Mouse (Mus musculus) MEL (cell line): Measurements from ENCODE around the gene Cacna1c. TPM values are rescaled to one million over a fixed set of nuclear protein-coding genes. Genes with fewer than 3 reads are reported as not detected.

ENCODE experiments used
- DNase-seq: peaks from one replicate; pipeline ENCODE4 v3.0.0; 2011; ENCODE audit warnings: low read depth, low spot score
- H3K27ac ChIP-seq: 2 replicates; pipeline ENCODE4 v1.5.1; 2012; ENCODE audit warnings: low read depth, mild to moderate bottlenecking, control low read depth, low read length, moderate library complexity; ENCODE audit not compliant: control insufficient read depth
- H3K27me3 ChIP-seq, 2 experiments: fragments of 150-350 bp in 1 of 2; sonication (generic) in 1 of 2; 2 replicates each; pipeline ENCODE4 v1.6.1; 2012; ENCODE audit warnings: low read length in 2 of 2, mild to moderate bottlenecking in 2 of 2, improper control_type of control experiment in 1 of 2, moderate library complexity in 1 of 2; ENCODE audit not compliant: insufficient read depth in 2 of 2, control insufficient read depth in 1 of 2
- H3K36me3 ChIP-seq, 2 experiments: 2 replicates each; pipeline ENCODE4 v1.6.1; 2012 to 2014; ENCODE audit warnings: low read length in 2 of 2, improper control_type of control experiment in 1 of 2, inconsistent platforms in 1 of 2, mild to moderate bottlenecking in 1 of 2; ENCODE audit not compliant: insufficient read depth in 2 of 2, control insufficient read depth in 1 of 2
- H3K4me1 ChIP-seq, 2 experiments: fragments of 150-350 bp in 1 of 2; sonication (generic) in 1 of 2; 2 replicates each; pipeline ENCODE4 v1.6.1; 2012; ENCODE audit warnings: low read length in 2 of 2, improper control_type of control experiment in 1 of 2, mild to moderate bottlenecking in 1 of 2; ENCODE audit not compliant: insufficient read depth in 2 of 2, control insufficient read depth in 1 of 2
- H3K4me3 ChIP-seq, 2 experiments: fragments of 150-350 bp in 1 of 2; sonication (generic) in 1 of 2; 2 replicates each; pipeline ENCODE4 v1.5.1; 2012; ENCODE audit warnings: low read depth in 2 of 2, low read length in 2 of 2, mild to moderate bottlenecking in 2 of 2, moderate library complexity in 2 of 2, control low read depth in 1 of 2, improper control_type of control experiment in 1 of 2; ENCODE audit not compliant: control insufficient read depth in 1 of 2, insufficient read depth in 1 of 2
- H3K79me2 ChIP-seq: 2 replicates; pipeline ENCODE4 v1.6.1; 2012; ENCODE audit warnings: mild to moderate bottlenecking, low read length, moderate library complexity; ENCODE audit not compliant: control insufficient read depth, poor library complexity, insufficient read depth
- H3K9ac ChIP-seq: 2 replicates; pipeline ENCODE4 v1.6.1; 2012; ENCODE audit warnings: low read depth, mild to moderate bottlenecking, control low read depth, low read length, moderate library complexity; ENCODE audit not compliant: control insufficient read depth, poor library complexity, severe bottlenecking
- H3K9me3 ChIP-seq: fragments of 150-350 bp; sonication (generic); replicated peaks from 2 replicates; pipeline ENCODE4 v1.6.1; 2012; ENCODE audit warnings: mild to moderate bottlenecking, low read length, improper control_type of control experiment, moderate library complexity; ENCODE audit not compliant: insufficient read depth
- BHLHE40 ChIP-seq: IDR thresholded peaks from 2 replicates; pipeline ENCODE4 v1.6.1; 2012; ENCODE audit warnings: low read depth, mild to moderate bottlenecking, inconsistent platforms, low read length, improper control_type of control experiment, borderline replicate concordance
- CHD1 ChIP-seq: IDR thresholded peaks from 2 replicates; pipeline ENCODE4 v1.6.1; 2012; ENCODE audit warnings: low read depth, mild to moderate bottlenecking, inconsistent platforms, low read length, improper control_type of control experiment
- CTCF ChIP-seq, 3 experiments: IDR thresholded peaks in 2 of 3; conservative IDR thresholded peaks in 1 of 3; 2 replicates each; pipeline ENCODE4 v1.5.1; 2011 to 2012; ENCODE audit warnings: low read length in 3 of 3, low read depth in 2 of 3, mild to moderate bottlenecking in 2 of 3, improper control_type of control experiment in 1 of 3, inconsistent platforms in 1 of 3, mixed read lengths in 1 of 3, moderate library complexity in 1 of 3; ENCODE audit not compliant: control insufficient read depth in 1 of 3, insufficient read depth in 1 of 3, poor library complexity in 1 of 3, severe bottlenecking in 1 of 3
- ELF1 ChIP-seq: IDR thresholded peaks from 2 replicates; pipeline ENCODE4 v1.6.1; 2014; ENCODE audit warnings: low read depth, mild to moderate bottlenecking, inconsistent platforms, low read length, improper control_type of control experiment, moderate library complexity
- EP300 ChIP-seq, 2 experiments: IDR thresholded peaks; 2 replicates each; pipeline ENCODE4 v1.6.1; 2011; ENCODE audit warnings: improper control_type of control experiment in 2 of 2, low read length in 2 of 2, low read depth in 1 of 2, mild to moderate bottlenecking in 1 of 2
- GABPA ChIP-seq: IDR thresholded peaks from 2 replicates; pipeline ENCODE4 v1.6.1; 2012; ENCODE audit warnings: low read depth, mild to moderate bottlenecking, inconsistent platforms, low read length, improper control_type of control experiment, moderate library complexity
- GATA1 ChIP-seq: IDR thresholded peaks from 2 replicates; pipeline ENCODE4 v1.6.1; 2011; ENCODE audit warnings: low read depth, low read length, improper control_type of control experiment
- HCFC1 ChIP-seq: IDR thresholded peaks from 2 replicates; pipeline ENCODE4 v1.6.1; 2012; ENCODE audit warnings: low read depth, mild to moderate bottlenecking, inconsistent platforms, low read length, improper control_type of control experiment, moderate library complexity
- JUND ChIP-seq: IDR thresholded peaks from 2 replicates; pipeline ENCODE4 v1.6.1; 2011; ENCODE audit warnings: low read depth, mild to moderate bottlenecking, improper control_type of control experiment, low read length
- MAX ChIP-seq: IDR thresholded peaks from 2 replicates; pipeline ENCODE4 v1.6.1; 2011; ENCODE audit warnings: low read length, improper control_type of control experiment
- MYB ChIP-seq: IDR thresholded peaks from 2 replicates; pipeline ENCODE4 v1.6.1; 2011; ENCODE audit warnings: mild to moderate bottlenecking, low read depth, low read length, improper control_type of control experiment
- MYC ChIP-seq: IDR thresholded peaks from 2 replicates; pipeline ENCODE4 v1.6.1; 2011; ENCODE audit warnings: low read depth, mild to moderate bottlenecking, low read length, improper control_type of control experiment, moderate library complexity
- NELFE ChIP-seq: IDR thresholded peaks from 2 replicates; pipeline ENCODE4 v1.6.1; 2011; ENCODE audit warnings: low read depth, low read length, improper control_type of control experiment
- POLR2A ChIP-seq, 2 experiments: IDR thresholded peaks; 2 replicates each; pipeline ENCODE4 v1.6.1; 2011 to 2012; ENCODE audit warnings: low read length in 2 of 2, mild to moderate bottlenecking in 2 of 2, control low read depth in 1 of 2, improper control_type of control experiment in 1 of 2, low read depth in 1 of 2, moderate library complexity in 1 of 2; ENCODE audit not compliant: control insufficient read depth in 1 of 2, insufficient read depth in 1 of 2, poor library complexity in 1 of 2
- POLR2AphosphoS5 ChIP-seq: IDR thresholded peaks from 2 replicates; pipeline ENCODE4 v1.6.1; 2012; ENCODE audit warnings: low read depth, borderline replicate concordance, mild to moderate bottlenecking, inconsistent platforms, low read length, moderate library complexity, mixed read lengths
- RAD21 ChIP-seq: IDR thresholded peaks from 2 replicates; pipeline ENCODE4 v1.6.1; 2011; ENCODE audit warnings: mild to moderate bottlenecking, low read depth, low read length, improper control_type of control experiment
- RCOR1 ChIP-seq: IDR thresholded peaks from 2 replicates; pipeline ENCODE4 v1.6.1; 2012; ENCODE audit warnings: low read depth, mild to moderate bottlenecking, inconsistent platforms, low read length, improper control_type of control experiment
- SIN3A ChIP-seq: IDR thresholded peaks from 2 replicates; pipeline ENCODE4 v1.6.1; 2012; ENCODE audit warnings: low read length, improper control_type of control experiment, inconsistent platforms
- SMC3 ChIP-seq: IDR thresholded peaks from 2 replicates; pipeline ENCODE4 v1.6.1; 2011; ENCODE audit warnings: low read depth, low read length, improper control_type of control experiment
- TAL1 ChIP-seq: IDR thresholded peaks from 2 replicates; pipeline ENCODE4 v1.6.1; 2012; ENCODE audit warnings: mild to moderate bottlenecking, inconsistent platforms, low read length, moderate library complexity, mixed read lengths
- TCF12 ChIP-seq: IDR thresholded peaks from 2 replicates; pipeline ENCODE4 v1.6.1; 2014; ENCODE audit warnings: low read depth, mild to moderate bottlenecking, inconsistent platforms, low read length, improper control_type of control experiment, moderate library complexity
- USF2 ChIP-seq, 2 experiments: IDR thresholded peaks; 2 replicates each; pipeline ENCODE4 v1.6.1; 2011 to 2012; ENCODE audit warnings: improper control_type of control experiment in 2 of 2, low read length in 2 of 2, borderline replicate concordance in 1 of 2, inconsistent platforms in 1 of 2, low read depth in 1 of 2, mild to moderate bottlenecking in 1 of 2; ENCODE audit not compliant: insufficient read depth in 1 of 2
- polyA plus RNA-seq, 2 experiments: library from polyadenylated mRNA; stranded (reverse) in 1 of 2; unstranded in 1 of 2; fragments of >175 nt in 1 of 2; fragments of >200 nt in 1 of 2; gene quantifications; 2 replicates each; pipeline versions ENCODE4 v1.2.1 to v1.2.4; 2012; ENCODE audit warnings: low replicate concordance in 2 of 2, low read depth in 1 of 2; ENCODE audit not compliant: insufficient read length in 2 of 2, insufficient read depth in 1 of 2, missing spikeins in 1 of 2
- total RNA-seq: library from RNA; depleted of rRNA; stranded (reverse); fragments of 300-350 nt; gene quantifications from 2 replicates; pipeline ENCODE4 v1.2.3, GENCODE M21; 2012

Gene Cacna1c
- total and polyA plus RNA-seq, 3 experiments, result 3.4 to 4.4 TPM; not detected in 1

- DNase-seq, result no peak
- Histone ChIP-seq H3K4me3 (no peak overlapping the region), H3K9me3 (no peaks in the 10 kb centered on the region), H3K79me2 (no peaks in the 10 kb centered on the region), H3K27ac (no peak overlapping the region), H3K27me3 (no peaks in the 10 kb centered on the region), H3K36me3 (no peaks in the 10 kb centered on the region), H3K9ac (no peak overlapping the region), H3K4me1 (no peaks in the 10 kb centered on the region; a peak in 1 of 4 replicates)
- no peak for TF ChIP-seq MYB
- no peak for TF ChIP-seq RAD21
- TF ChIP-seq SMC3, result no peak
- no peak for TF ChIP-seq GATA1
- TF ChIP-seq HCFC1, result no peak
- TF ChIP-seq POLR2AphosphoS5, result no peak
- TF ChIP-seq EP300 (IDR thresholded peaks at IDR 0.05; ENCODE audit: low read depth in 1 of 2, low read length in 2 of 2), result no peak
Measured at GRCm38 (mm10) chr6:118731937-118732336, 464.3 kb downstream of the Cacna1c start.

DNA sequence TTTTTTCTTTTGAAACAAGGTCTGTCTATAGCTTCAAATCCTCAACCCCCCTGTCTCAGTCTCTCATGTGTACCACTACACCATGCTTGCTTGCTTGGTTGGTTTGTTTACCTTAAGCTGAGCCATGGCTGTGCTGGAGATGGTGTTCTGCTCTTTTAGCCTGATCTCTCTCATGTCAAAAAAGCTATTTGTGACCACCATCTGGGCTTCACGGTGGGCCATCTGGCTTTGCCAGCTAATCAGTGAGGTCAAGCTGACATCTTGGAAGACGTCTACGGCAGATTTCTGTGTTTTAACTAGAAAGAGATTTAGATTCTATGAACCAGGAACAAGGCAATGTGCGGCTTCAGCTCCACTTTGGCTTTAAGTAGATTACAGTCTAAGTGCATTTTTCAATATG, 471.3 kb downstream of the Cacna1c start:
- Histone ChIP-seq H3K79me2 (no peaks in the 10 kb centered on the region), H3K4me1 (no peaks in the 10 kb centered on the region), H3K27ac (no peak overlapping the region), H3K9me3 (no peaks in the 10 kb centered on the region), H3K36me3 (no peaks in the 10 kb centered on the region), H3K9ac (no peak overlapping the region), H3K4me3 (no peak overlapping the region), H3K27me3 (no peaks in the 10 kb centered on the region)
- TF ChIP-seq RAD21, result no peak
- DNase-seq, result no peak

DNA sequence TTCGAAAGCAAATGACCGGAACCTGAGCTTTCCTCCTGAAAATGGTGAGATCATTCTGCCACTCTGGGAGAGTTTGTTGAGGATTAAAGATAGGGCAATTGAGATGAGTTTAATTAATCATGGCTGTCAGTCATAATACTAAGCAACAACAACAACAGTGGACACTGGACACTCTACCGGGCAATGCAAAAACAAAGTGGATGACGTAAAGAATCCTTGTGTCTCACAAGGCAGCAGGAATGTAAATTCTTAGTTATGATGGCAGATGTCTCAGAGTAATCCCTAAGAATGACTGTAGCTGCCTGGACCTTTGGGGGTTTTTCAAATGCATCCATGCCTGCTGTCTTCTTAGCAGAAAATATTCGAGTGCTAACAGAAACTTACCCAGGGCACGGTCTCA, 471.8 kb downstream of the Cacna1c start:
- H3K9ac ChIP-seq, result no peak overlapping the region
- H3K27me3 ChIP-seq, result no peaks in the 10 kb centered on the region
- no peak overlapping the region for H3K27ac ChIP-seq
- no peak for DNase-seq
- TF ChIP-seq SIN3A, result no peak
- TF ChIP-seq TCF12, result no peak
- TF ChIP-seq CHD1, result no peak
- TF ChIP-seq USF2 (IDR thresholded peaks at IDR 0.05; ENCODE audit: borderline replicate concordance in 1 of 2, insufficient read depth in 1 of 2, low read depth in 1 of 2, low read length in 2 of 2), result no peak
- no peak for TF ChIP-seq CTCF (IDR thresholded peaks at IDR 0.05 in 2 of 3, conservative IDR thresholded peaks at IDR 0.05 in 1 of 3; ENCODE audit: control insufficient read depth in 1 of 3, insufficient read depth in 1 of 3, low read depth in 2 of 3, low read length in 3 of 3, poor library complexity in 1 of 3, severe bottlenecking in 1 of 3)
- TF ChIP-seq SMC3, result no peak
- no peak for TF ChIP-seq JUND
- no peak for TF ChIP-seq TAL1
- no peak for TF ChIP-seq GABPA
- no peak for TF ChIP-seq NELFE
- no peak for TF ChIP-seq RCOR1
- no peak for TF ChIP-seq BHLHE40
- no peak for TF ChIP-seq ELF1
- TF ChIP-seq MAX, result no peak
- no peak for TF ChIP-seq POLR2A (IDR thresholded peaks at IDR 0.05; ENCODE audit: control insufficient read depth in 1 of 2, insufficient read depth in 1 of 2, low read depth in 1 of 2, low read length in 2 of 2, poor library complexity in 1 of 2)
- no peak for TF ChIP-seq MYC
- TF ChIP-seq, all 39 proteins: peak for 0
- H3K36me3 ChIP-seq, result no peaks in the 10 kb centered on the region
- no peaks in the 10 kb centered on the region for H3K4me1 ChIP-seq
- H3K9me3 ChIP-seq, result no peaks in the 10 kb centered on the region
- H3K4me3 ChIP-seq, result no peak overlapping the region
- no peaks in the 10 kb centered on the region for H3K79me2 ChIP-seq
